17 mouse cellular contexts compared by ENCODE assay signal in the genomic region with DNA sequence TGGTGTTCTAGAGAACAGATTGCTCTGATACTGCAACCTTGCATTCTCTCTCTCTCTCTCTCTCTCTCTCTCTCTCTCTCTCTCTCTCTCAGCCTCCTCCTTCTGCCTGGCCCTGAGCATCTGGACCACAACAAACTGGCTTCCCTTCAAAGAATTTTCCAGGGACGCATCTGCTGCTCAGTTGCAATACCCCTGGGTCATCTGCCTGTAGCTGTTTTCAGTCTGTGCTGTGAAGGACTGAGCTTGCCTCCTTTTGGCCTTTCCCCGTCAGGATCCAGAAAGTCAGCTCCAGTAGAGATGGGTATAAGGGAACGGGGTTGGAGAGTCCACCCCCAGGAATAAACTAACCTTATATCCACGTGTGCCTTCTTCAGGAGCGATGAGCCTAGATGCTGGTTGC.
DNase-seq lines count a peak whose midpoint lies in the region; ATAC-seq and TF ChIP-seq lines count a peak whose summit lies in the region.
"Had no signal": no experiment of that assay in that cellular context is flagged by ENCODE, and none has a peak within 500 bp of the region (broad histone marks: within the 10 kb centered on the region; RNA-seq: fewer than 3 reads in every experiment).

No protein-coding gene starts in this region.

- no peaks in the 10 kb centered on the region for H3K27me3 ChIP-seq in midbrain, embryonic 12.5 days
- H3K27me3 ChIP-seq in midbrain, embryonic 11.5 days (ENCODE audit: control insufficient read depth, insufficient read depth, low read length): no peaks in the 10 kb centered on the region
- no peaks in the 10 kb centered on the region for H3K27me3 ChIP-seq in hindbrain, postnatal 0 days (ENCODE audit: insufficient read depth, low read length)
- H3K27me3 ChIP-seq: forebrain, embryonic 12.5 days; heart, embryonic 12.5 days; liver, embryonic 15.5 days had no signal

- H3K27ac ChIP-seq in midbrain, embryonic 12.5 days (replicated peaks): no peak overlapping the region
- no peak overlapping the region for H3K27ac ChIP-seq in midbrain, embryonic 11.5 days (ENCODE audit: low read depth, low read length)
- H3K27ac ChIP-seq in hindbrain, postnatal 0 days: peak overlapping the region; percentile 69; the same call in 1 of the 2 replicates
- H3K27ac ChIP-seq: embryonic facial prominence, embryonic 12.5 days; forebrain, embryonic 12.5 days; liver, embryonic 15.5 days had no signal

- WGBS in midbrain, embryonic 12.5 days: 81% methylated on average over 5 of the region's 5 CpGs
- WGBS in midbrain, embryonic 11.5 days: 88% methylated on average over 5 of the region's 5 CpGs
- WGBS in hindbrain, postnatal 0 days: 63% methylated on average over 5 of the region's 5 CpGs

- no peak overlapping the region for H3K4me3 ChIP-seq in midbrain, embryonic 12.5 days
- no peak overlapping the region for H3K4me3 ChIP-seq in midbrain, embryonic 11.5 days (ENCODE audit: low read depth, low read length)
- no peak overlapping the region for H3K4me3 ChIP-seq in hindbrain, postnatal 0 days (ENCODE audit: low read length)
- H3K4me3 ChIP-seq: embryonic facial prominence, embryonic 12.5 days; forebrain, embryonic 12.5 days; heart, embryonic 12.5 days; liver, embryonic 15.5 days had no signal

- peak; percentile 47 for DNase-seq in gastrocnemius, postnatal 25 days
- no peak for DNase-seq in gastrocnemius, postnatal 14 days
- no peak for DNase-seq in midbrain, embryonic 11.5 days (ENCODE audit: low spot score, missing footprints)
- DNase-seq in adrenal gland, adult 8-10 months: peak; percentile 80
- peak; percentile 57 for DNase-seq in hindbrain, postnatal 0 days (ENCODE audit: low spot score)
- DNase-seq in embryo, embryonic 11 days: no peak
- DNase-seq: cerebellum, postnatal 14 days; kidney, postnatal 10 days; lung, postnatal 36 days; right cerebral cortex, postnatal 25 days; thymus, adult 2 months had no signal

- H3K9ac ChIP-seq in midbrain, embryonic 12.5 days (replicated peaks): no peak overlapping the region
- H3K9ac ChIP-seq in midbrain, embryonic 11.5 days (ENCODE audit: low read length): no peak overlapping the region
- H3K9ac ChIP-seq in hindbrain, postnatal 0 days (replicated peaks; ENCODE audit: low read length): no peak overlapping the region
- H3K9ac ChIP-seq: embryonic facial prominence, embryonic 12.5 days; forebrain, embryonic 12.5 days; heart, embryonic 12.5 days; liver, embryonic 15.5 days had no signal

- intact Hi-C loops in gastrocnemius, postnatal 14 days (cut with DNase I; ENCODE audit: low total_unique reads): no loop called here

- ATAC-seq in midbrain, embryonic 12.5 days (ENCODE audit: low FRiP score, low read depth): peak; percentile 19; the same call in 1 of the 2 replicates
- no peak for ATAC-seq in midbrain, embryonic 11.5 days (ENCODE audit: low FRiP score)
- ATAC-seq in hindbrain, postnatal 0 days: peak; percentile 67
- ATAC-seq: activated CD4-positive, CD25-positive, alpha-beta regulatory T cell, adult 4 months had no signal

- H3K4me2 ChIP-seq in midbrain, embryonic 12.5 days (replicated peaks): no peak overlapping the region
- no peak overlapping the region for H3K4me2 ChIP-seq in midbrain, embryonic 11.5 days
- no peak overlapping the region for H3K4me2 ChIP-seq in hindbrain, postnatal 0 days (ENCODE audit: low read depth, low read length)
- H3K4me2 ChIP-seq: embryonic facial prominence, embryonic 12.5 days; forebrain, embryonic 12.5 days; heart, embryonic 12.5 days; liver, embryonic 15.5 days had no signal

- H3K9me3 ChIP-seq in midbrain, embryonic 12.5 days: no peaks in the 10 kb centered on the region
- no peaks in the 10 kb centered on the region for H3K9me3 ChIP-seq in midbrain, embryonic 11.5 days (ENCODE audit: control insufficient read depth, low read length)
- H3K9me3 ChIP-seq in hindbrain, postnatal 0 days (ENCODE audit: low read length): 0 out of 2 replicates have a peak, but pooled peaks cover 5% of the 10 kb centered on the region
- H3K9me3 ChIP-seq: embryonic facial prominence, embryonic 12.5 days; forebrain, embryonic 12.5 days; liver, embryonic 15.5 days had no signal

- H3K36me3 ChIP-seq in midbrain, embryonic 12.5 days: no peaks in the 10 kb centered on the region
- no peaks in the 10 kb centered on the region for H3K36me3 ChIP-seq in midbrain, embryonic 11.5 days (ENCODE audit: control insufficient read depth, insufficient read depth, low read length)
- no peaks in the 10 kb centered on the region for H3K36me3 ChIP-seq in hindbrain, postnatal 0 days (ENCODE audit: insufficient read depth, low read length)
- H3K36me3 ChIP-seq: embryonic facial prominence, embryonic 12.5 days; forebrain, embryonic 12.5 days; heart, embryonic 12.5 days; liver, embryonic 15.5 days had no signal

- H3K4me1 ChIP-seq in midbrain, embryonic 12.5 days: no peaks in the 10 kb centered on the region; the same call in 1 of the 2 replicates
- H3K4me1 ChIP-seq in midbrain, embryonic 11.5 days (ENCODE audit: control insufficient read depth, insufficient read depth, low read length): no peaks in the 10 kb centered on the region
- peaks cover 14% of the 10 kb centered on the region for H3K4me1 ChIP-seq in hindbrain, postnatal 0 days (ENCODE audit: insufficient read depth, low read length)

- no peak for TF ChIP-seq CTCF in hindbrain, postnatal 0 days (IDR thresholded peaks at IDR 0.05; ENCODE audit: low read depth)

Comparison
In these comparisons a context has a peak if more than half of its experiments do, and no peak if none do; other contexts are left out.
1. DNase-seq: peak in gastrocnemius, postnatal 25 days (single experiment), adrenal gland, adult 8-10 months (single experiment) and hindbrain, postnatal 0 days (single experiment); none in gastrocnemius, postnatal 14 days (single experiment), midbrain, embryonic 11.5 days (single experiment) and embryo, embryonic 11 days (single experiment).